Mouse (Mus musculus): Measurements from ENCODE around the gene Inafm2.

Inafm2 gene

GRCm38 (mm10) chr2:118782303-118782702, 36.7 kb downstream of the Inafm2 start:
- DNase-seq (ENCODE audit: low spot score in 2 of 2), result no peak

- DNase-seq (ENCODE audit: low spot score in 2 of 2), result no peak
These were observed 37.5 kb downstream of the Inafm2 start for GRCm38 (mm10) chr2:118783093-118783492.

GRCm38 (mm10) chr2:118783663-118784062, 38.1 kb downstream of the Inafm2 start:
- no peak for DNase-seq (ENCODE audit: low spot score in 2 of 2)

- DNase-seq (ENCODE audit: low spot score in 2 of 2), result no peak
These were observed 41.0 kb downstream of the Inafm2 start for GRCm38 (mm10) chr2:118786525-118786924.

GRCm38 (mm10) chr2:118789501-118789900, 43.9 kb downstream of the Inafm2 start:
- no peak for DNase-seq (ENCODE audit: low spot score in 2 of 2)

- DNase-seq (ENCODE audit: low spot score in 2 of 2), result no peak
These were observed 44.6 kb downstream of the Inafm2 start for GRCm38 (mm10) chr2:118790221-118790550.

- DNase-seq (ENCODE audit: low spot score in 2 of 2), result peak; percentile 57 to 61
These were observed 45.3 kb downstream of the Inafm2 start for GRCm38 (mm10) chr2:118790551-118791525.

- DNase-seq (ENCODE audit: low spot score in 2 of 2), result no peak
These were observed 46.2 kb downstream of the Inafm2 start for GRCm38 (mm10) chr2:118791591-118792258.

GRCm38 (mm10) chr2:118792259-118792613, 46.7 kb downstream of the Inafm2 start:
- no peak for DNase-seq (ENCODE audit: low spot score in 2 of 2)

GRCm38 (mm10) chr2:118793636-118794035, 48.1 kb downstream of the Inafm2 start:
- no peak for DNase-seq (ENCODE audit: low spot score in 2 of 2)
